Mouse (Mus musculus): ENCODE measurements at regions not wholly inside any gene's neighbourhood (a gene's known extent, or its start where the extent isn't known, plus 50 kb on each side); places are given as distances from the start of the nearest gene placed in this dataset.

DNA sequence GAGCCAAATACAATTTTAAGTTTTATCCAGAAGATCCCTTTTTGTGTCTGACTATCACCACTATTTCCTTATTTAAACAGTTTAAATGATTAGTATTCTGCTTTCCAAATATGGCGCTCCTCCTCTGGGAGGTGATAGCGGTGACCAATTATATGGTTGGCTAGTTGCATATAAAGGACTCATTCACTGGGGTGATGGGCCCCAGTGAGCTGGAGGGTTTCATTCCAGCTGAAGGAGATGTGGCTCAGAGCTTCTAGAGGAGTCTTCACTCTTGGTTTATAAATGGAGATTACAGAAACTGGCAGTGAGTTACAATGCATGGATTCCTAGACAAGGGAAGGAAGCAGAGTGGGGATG lies 50.7 kb upstream of the Gm7361 start:
- WGBS: 2% methylated on average over 2 of the region's 2 CpGs
- H3K4me1 ChIP-seq: peaks cover 12% of the 10 kb centered on the region; the same call in 1 of the 2 replicates
- no peak overlapping the region for H3K9ac ChIP-seq
- H3K9me3 ChIP-seq (replicated peaks): no peaks in the 10 kb centered on the region
- H3K36me3 ChIP-seq (ENCODE audit: poor library complexity, severe bottlenecking): no peaks in the 10 kb centered on the region
- no peak overlapping the region for H3K4me3 ChIP-seq
- H3K4me2 ChIP-seq: no peak overlapping the region
- H3K27me3 ChIP-seq: no peaks in the 10 kb centered on the region
- ATAC-seq: no peak
- H3K27ac ChIP-seq: no peak overlapping the region

- Histone ChIP-seq H3K27me3 (no peaks in the 10 kb centered on the region), H3K9ac (no peak overlapping the region), H3K9me3 (replicated peaks) (no peaks in the 10 kb centered on the region), H3K4me1 (peaks cover 12% of the 10 kb centered on the region; the same call in 1 of the 2 replicates), H3K4me3 (no peak overlapping the region), H3K36me3 (ENCODE audit: poor library complexity, severe bottlenecking) (no peaks in the 10 kb centered on the region), H3K4me2 (no peak overlapping the region), H3K27ac (no peak overlapping the region)
- 67% methylated on average over 6 of the region's 6 CpGs for whole genome bisulfite sequencing
- ATAC-seq: no peak
These were observed 51.3 kb upstream of the Gm7361 start for GRCm38 (mm10) chr5:26206066-26206765.

DNA sequence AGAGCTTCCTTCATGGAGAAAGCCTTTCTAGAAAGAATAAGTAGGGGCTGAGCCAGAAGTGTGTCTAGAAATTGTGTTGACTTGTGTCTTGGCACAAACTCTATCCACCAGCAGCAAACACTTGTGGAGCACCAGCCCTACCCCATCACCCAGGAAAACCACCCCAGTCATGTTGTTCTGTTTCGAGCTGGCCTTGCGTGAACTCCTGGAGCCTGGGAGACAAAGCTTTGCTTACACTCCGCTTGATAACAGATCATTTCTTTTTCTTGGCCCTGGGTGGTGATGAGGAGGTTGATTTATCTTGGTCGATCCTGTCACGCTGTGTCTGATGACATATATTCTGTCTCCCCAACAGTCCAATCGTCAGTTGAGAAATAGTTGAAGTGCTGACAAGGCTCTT lies 55.0 kb upstream of the Gm7361 start:
- Histone ChIP-seq H3K9ac (no peak overlapping the region), H3K27me3 (no peaks in the 10 kb centered on the region), H3K4me2 (no peak overlapping the region), H3K27ac (no peak overlapping the region), H3K4me3 (no peak overlapping the region), H3K9me3 (replicated peaks) (no peaks in the 10 kb centered on the region), H3K4me1 (peaks cover 6% of the 10 kb centered on the region; the same call in 1 of the 2 replicates), H3K36me3 (ENCODE audit: poor library complexity, severe bottlenecking) (no peaks in the 10 kb centered on the region)
- 94% methylated on average over 6 of the region's 6 CpGs for WGBS
- no peak for ATAC-seq

DNA sequence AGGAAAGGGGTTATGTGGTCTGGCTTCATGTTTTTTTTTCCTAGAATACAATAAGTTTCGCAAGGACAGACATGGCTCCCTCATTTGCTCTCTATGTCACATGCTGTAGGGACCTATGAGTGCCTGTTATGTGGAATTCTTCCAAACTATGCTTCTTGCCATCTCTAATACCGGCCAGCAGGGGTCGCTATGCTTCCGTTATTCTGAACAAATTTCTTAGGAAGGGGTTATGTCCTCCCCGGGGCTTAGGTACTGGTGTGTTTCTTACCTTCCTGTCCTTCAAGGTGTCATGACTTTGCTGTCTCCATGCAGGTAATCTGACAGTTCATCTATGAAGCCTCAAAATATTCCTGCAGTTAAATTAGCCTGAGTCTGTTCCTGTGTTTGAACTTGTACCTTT lies 68.1 kb upstream of the Gm7361 start:
- Histone ChIP-seq H3K9me3 (replicated peaks) (no peaks in the 10 kb centered on the region), H3K9ac (no peak overlapping the region), H3K4me2 (no peak overlapping the region), H3K27ac (no peak overlapping the region), H3K27me3 (no peaks in the 10 kb centered on the region), H3K4me1 (no peaks in the 10 kb centered on the region), H3K36me3 (ENCODE audit: poor library complexity, severe bottlenecking) (no peaks in the 10 kb centered on the region), H3K4me3 (no peak overlapping the region)
- WGBS: 10% methylated on average over 5 of the region's 5 CpGs
- ATAC-seq: no peak

DNA sequence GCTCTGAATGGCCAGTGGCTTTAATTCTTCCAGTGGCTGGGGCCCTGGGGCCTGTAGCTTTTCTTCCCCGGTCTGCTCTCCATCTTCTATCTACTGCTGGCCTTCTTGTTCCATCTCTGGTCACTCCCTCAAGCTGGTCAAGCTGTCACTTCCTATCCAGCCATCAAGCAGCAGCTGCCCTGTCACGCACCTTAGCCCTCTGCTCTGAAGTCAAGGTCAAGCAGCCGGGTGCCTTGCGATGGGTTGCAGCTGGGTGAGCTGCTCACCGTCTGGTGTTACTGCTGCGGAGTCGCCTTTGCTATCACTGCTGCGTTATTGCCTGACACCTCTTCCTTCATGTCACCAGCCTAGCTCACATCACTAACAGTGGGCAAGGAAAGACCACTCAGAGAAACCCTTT lies 66.0 kb upstream of the Gm10220 start:
- Histone ChIP-seq H3K4me1 (no peaks in the 10 kb centered on the region), H3K36me3 (ENCODE audit: poor library complexity, severe bottlenecking) (no peaks in the 10 kb centered on the region), H3K4me3 (no peak overlapping the region), H3K9ac (no peak overlapping the region), H3K27me3 (no peaks in the 10 kb centered on the region), H3K27ac (no peak overlapping the region), H3K4me2 (no peak overlapping the region), H3K9me3 (replicated peaks) (no peaks in the 10 kb centered on the region)
- 77% methylated on average over 8 of the region's 8 CpGs for WGBS
- no peak for ATAC-seq

GRCm38 (mm10) chr5:26185417-26185816 lies 64.2 kb upstream of the Gm10220 start:
- Histone ChIP-seq H3K4me1 (no peaks in the 10 kb centered on the region), H3K27me3 (no peaks in the 10 kb centered on the region), H3K9ac (no peak overlapping the region), H3K27ac (no peak overlapping the region), H3K4me3 (no peak overlapping the region), H3K9me3 (replicated peaks) (no peaks in the 10 kb centered on the region), H3K36me3 (ENCODE audit: poor library complexity, severe bottlenecking) (no peaks in the 10 kb centered on the region), H3K4me2 (no peak overlapping the region)
- ATAC-seq: no peak
- WGBS: 14% methylated on average over 5 of the region's 5 CpGs

DNA sequence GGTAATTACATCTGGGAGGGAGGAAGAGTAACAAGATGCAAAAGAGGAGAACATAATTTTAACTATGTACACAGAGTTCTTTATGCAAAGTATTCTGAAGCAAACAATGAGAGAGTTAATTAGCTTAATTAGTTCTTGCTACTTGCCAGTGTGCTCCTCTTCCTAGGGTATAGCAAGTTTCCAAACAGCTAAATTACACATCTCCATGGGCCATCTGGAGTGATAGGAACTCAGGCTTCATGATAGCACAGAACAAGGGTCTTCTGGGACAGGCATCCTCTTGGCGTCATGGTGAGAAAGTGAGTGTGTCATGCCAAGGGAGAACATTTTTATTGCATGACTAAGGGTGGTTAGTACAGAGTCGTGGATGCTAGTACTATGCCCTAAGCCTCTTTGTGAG lies 54.8 kb upstream of the Gm10220 start:
- Histone ChIP-seq H3K4me2 (no peak overlapping the region), H3K9me3 (replicated peaks) (no peaks in the 10 kb centered on the region), H3K4me1 (no peaks in the 10 kb centered on the region), H3K27ac (no peak overlapping the region), H3K4me3 (no peak overlapping the region), H3K36me3 (ENCODE audit: poor library complexity, severe bottlenecking) (no peaks in the 10 kb centered on the region), H3K27me3 (no peaks in the 10 kb centered on the region), H3K9ac (no peak overlapping the region)
- WGBS: 79% methylated on average over 2 of the region's 2 CpGs
- ATAC-seq: peak; percentile 62

- H3K9ac ChIP-seq: no peak overlapping the region
- WGBS: 41% methylated on average over 5 of the region's 5 CpGs
These were observed 50.6 kb upstream of the Gm10220 start for GRCm38 (mm10) chr5:26171662-26172384.

GRCm38 (mm10) chr5:26170717-26171500 lies 49.7 kb upstream of the Gm10220 start:
- 77% methylated on average over 4 of the region's 4 CpGs for WGBS
- Histone ChIP-seq H3K4me1 (no peaks in the 10 kb centered on the region), H3K4me3 (no peak overlapping the region), H3K4me2 (no peak overlapping the region), H3K36me3 (ENCODE audit: poor library complexity, severe bottlenecking) (no peaks in the 10 kb centered on the region), H3K9me3 (replicated peaks) (no peaks in the 10 kb centered on the region), H3K9ac (no peak overlapping the region), H3K27me3 (no peaks in the 10 kb centered on the region), H3K27ac (no peak overlapping the region)
- ATAC-seq: no peak

More at GRCm38 (mm10) chr5:26171662-26172384, 50.6 kb upstream of the Gm10220 start:
- Histone ChIP-seq H3K36me3 (ENCODE audit: poor library complexity, severe bottlenecking) (no peaks in the 10 kb centered on the region), H3K9me3 (replicated peaks) (no peaks in the 10 kb centered on the region), H3K4me1 (no peaks in the 10 kb centered on the region), H3K4me2 (no peak overlapping the region), H3K4me3 (no peak overlapping the region), H3K27me3 (no peaks in the 10 kb centered on the region), H3K27ac (no peak overlapping the region)
- ATAC-seq: no peak
